Mouse (Mus musculus) natural killer cell, adult 2 months (primary cell): ENCODE measurements at regions not wholly inside any gene's neighbourhood (a gene's known extent, or its start where the extent isn't known, plus 50 kb on each side); places are given as distances from the start of the nearest gene placed in this dataset.
A peak's percentile ranks its signal among the peaks of the same experiment; 100 is the strongest.

Experiments
- DNase-seq, 2 experiments: peaks; one replicate each; pipeline ENCODE4 v3.0.0; 2022; ENCODE audit warnings: low spot score in 2 of 2

DNA sequence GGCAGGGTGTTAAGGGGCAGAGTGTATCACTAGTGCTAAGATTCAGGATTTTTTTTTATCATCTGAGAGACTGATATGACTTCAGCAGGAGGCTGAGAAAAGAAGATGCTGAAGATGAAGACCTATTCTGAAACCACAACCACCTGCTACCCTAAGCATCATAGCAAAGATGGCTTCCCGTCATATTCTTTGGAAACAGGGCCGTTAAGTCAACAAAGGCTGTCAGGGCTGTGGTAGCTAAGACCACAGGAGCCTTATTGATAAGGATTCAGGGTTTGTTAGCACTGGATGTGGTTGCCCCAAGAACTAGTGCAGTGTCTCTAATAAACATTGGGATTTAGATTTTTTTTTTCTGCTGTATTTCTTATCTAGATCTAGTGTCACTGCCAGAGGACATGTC lies 56.7 kb upstream of the Rasgrp1 start:
- DNase-seq = no peak

DNA sequence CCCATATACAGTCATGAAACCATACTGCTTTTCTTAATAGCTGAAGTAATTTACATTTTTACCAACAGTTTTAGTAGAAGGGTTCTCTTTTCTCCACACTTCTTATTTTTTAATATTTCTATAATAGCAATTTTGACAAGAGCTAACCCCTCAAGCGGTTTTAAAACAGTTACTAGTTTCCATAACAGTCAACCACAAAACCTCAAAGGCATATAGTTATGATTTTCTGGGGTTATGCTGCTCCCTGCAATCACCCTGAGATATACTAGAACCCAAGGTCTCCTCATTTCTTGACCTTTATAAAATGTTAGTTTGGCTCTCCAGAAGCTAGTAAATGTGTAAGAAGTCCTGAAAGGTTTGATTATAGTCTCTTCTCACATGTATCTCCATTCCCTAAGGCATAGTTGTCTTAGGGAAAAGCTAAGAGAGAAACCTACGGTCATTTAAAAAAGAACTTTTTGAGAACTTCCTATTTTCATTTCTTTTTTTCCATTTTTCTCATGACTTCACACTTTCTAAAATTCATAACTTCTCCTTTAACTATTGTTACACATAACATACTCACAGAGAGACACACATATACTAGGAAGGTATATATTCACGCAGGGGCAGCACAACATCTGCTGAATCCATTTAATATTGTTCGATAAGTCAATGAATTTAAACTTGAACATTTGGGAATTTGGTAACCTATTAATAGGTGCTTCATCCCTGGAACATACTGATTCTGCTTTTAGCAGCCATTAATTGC lies 60.8 kb upstream of the Rasgrp1 start:
- DNase-seq = no peak

DNA sequence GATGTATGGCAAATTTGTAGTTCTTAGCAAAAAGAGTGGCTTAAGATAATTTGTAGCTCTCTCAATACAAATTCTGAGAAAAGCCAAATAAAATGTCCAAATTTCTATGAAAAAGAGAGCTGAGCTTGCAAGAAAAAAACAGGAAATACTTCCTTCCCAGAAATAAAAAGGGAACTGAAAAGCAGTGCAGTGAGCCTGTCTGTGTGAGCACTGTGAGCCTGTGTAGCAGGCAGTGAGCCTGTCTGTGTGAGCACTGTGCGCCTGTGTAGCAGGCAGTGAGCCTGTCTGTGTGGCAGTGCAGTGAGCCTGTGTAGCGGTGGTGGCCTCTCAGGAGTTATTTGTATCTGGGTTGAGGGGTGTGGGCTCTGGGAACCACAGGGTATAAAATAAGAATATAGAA lies 62.7 kb upstream of the Rasgrp1 start:
- DNase-seq = no peak

DNA sequence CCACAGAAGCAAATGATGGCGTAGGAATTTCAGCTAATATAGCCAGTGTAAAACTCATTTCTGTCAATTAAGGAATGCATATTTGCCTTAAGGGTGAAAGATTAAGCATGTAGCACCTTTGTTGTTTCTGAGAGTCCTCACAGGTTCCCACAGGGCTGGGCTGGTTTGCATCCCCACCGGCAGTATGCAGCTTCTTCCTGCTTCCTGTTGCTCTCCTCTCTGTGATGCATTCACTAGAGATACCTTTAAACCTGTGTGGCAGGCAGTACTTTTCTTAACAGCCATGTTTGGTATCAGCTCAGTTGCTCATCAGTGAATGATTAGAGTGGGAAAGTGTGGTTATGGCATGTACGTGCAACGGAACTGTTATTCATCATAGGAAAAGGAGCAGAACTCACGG lies 65.4 kb upstream of the Rasgrp1 start:
- DNase-seq = no peak

DNA sequence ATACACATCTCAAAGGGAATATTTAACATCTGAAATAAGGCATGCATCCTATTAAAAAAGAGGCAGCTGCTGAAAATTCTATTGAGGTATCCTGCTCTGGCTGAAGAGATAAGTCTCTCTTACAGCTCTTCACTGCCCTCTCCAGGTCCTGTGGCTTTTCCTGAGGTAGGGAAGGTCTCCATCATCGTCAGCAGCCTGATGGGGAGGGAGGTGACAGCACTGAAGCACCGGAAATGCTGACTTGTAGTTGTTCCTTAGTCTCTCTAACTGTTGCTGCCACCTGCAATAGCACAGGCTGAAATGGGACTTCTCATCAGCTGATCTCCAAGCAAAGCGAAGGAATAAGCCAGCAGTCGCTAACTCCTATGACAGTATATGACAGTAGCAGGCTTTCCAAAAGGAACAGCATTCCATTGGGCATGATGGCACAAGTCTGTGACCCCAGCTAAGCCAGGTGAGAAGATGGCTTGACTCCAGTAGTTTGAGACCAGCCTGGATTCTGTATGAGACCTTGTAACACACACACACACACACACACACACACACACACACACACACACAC lies 69.3 kb upstream of the Rasgrp1 start:
- DNase-seq = no peak

DNA sequence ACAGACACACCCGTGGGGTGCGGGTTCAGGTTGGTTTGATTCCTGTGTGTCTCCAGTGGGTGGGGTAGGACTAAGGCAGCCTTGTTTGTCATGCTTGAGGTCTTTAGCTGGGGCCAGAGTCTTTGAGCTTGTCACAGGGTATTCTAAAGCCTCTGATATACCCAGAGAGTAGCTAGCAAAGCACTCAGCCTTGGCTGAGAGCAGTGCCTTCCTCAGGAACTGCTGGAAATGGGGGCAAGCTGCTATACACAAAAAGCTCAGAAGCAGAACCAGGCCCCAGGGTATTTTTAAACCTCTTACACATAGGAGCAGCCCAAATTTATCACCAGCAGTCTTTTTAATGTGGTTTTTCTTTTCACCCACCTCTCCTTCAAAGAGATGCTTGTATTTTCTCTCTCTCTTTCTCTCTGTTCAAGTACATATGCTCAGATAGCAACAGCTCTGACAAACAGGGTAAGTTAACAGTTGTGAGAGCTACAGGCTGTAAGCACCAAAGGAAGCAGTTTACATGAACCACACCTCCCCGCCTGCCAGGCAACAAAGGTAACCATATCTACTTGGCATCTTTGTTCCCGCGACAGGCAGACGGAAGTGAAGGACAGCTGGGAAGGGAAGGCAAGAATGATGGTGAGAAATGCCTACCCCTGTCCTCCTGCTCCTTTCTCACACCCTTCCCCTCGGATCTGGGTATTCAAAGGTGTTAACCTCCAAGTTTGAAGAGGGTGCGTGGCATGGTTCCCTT lies 74.6 kb upstream of the Rasgrp1 start:
- peak; percentile 21 to 26 for DNase-seq

DNA sequence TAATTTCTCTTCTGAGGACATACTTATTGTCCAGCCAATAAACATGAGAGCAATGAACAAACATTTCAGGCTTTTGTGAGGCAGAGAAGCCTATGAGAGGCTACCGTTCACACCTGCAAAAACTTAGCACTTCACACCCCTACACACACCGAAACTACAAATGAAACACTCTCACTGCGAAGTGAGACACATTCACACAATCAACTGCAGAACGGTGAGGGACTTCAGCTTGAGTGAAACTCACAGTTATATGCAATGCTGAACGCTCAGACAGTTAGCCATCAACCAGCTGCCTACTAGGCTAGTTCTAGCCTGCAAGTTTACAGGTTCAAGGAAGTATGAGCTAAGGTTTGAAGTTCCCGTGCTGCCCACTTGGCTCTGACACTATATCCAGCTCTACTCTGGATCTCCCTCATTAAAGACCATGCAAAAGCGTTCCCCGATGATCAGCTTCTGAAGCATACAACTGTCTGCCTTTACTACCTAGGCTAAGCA lies 75.4 kb upstream of the Rasgrp1 start:
- DNase-seq = peak in 1 of 2 experiments; percentile 46

DNA sequence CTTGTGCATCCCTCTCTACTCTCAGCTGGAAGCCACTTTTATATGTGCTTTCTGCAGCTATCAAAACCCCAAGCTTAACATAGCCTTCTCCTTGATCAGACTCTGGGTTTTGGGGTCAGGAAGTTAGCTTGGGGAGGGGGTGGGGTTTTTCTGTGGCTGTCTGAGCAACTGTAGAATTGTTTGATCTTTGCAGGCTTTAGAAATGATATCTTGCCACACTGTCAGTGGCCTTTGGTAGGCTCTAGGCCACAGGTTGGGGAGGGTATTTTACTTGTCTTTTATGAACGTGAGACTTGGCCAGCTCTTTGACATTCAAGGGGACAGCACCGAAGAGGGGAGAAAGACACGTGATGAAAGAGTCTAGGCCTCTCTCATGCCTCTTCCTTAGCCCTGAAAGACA lies 75.9 kb upstream of the Rasgrp1 start:
- DNase-seq = peak; percentile 26 to 35

DNA sequence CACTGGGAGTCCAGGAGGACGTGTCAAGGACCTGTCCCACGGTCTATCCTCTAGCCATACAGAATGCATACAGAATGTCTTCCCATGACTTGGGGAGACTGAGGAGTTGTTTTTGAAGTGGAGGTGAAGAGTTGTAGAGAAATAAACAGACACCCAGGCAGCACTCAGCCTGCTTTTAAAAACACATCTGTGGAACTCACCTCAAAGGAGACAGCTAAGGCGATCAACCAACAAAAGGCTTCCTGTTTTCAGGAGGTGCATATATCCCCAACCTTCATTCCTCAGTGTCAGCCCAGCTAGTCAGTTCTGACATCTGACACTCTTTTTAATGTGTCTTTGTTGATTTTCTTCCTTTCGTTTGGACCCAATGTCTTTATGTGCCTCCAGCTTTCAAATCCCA lies 78.6 kb upstream of the Rasgrp1 start:
- no peak for DNase-seq

DNA sequence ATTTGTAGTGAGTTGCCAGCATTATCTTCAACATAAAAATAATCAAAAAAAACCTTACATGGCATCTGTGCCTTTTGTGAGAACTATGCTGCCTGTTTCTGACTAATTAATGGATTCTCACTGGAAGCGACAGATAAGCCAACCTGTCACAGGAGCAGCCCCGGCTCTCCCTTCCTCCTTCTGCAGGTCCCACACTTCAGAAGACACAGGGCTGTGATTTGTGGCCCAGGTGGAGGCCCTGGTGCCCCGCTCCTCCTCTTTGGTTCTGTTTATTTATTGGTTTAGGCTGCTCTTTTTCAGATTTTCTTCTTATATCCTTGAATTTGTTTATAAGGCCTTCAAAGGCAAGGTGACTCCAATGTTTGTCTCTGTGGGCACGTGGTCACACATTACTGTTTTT lies 80.0 kb upstream of the Rasgrp1 start:
- DNase-seq = no peak

DNA sequence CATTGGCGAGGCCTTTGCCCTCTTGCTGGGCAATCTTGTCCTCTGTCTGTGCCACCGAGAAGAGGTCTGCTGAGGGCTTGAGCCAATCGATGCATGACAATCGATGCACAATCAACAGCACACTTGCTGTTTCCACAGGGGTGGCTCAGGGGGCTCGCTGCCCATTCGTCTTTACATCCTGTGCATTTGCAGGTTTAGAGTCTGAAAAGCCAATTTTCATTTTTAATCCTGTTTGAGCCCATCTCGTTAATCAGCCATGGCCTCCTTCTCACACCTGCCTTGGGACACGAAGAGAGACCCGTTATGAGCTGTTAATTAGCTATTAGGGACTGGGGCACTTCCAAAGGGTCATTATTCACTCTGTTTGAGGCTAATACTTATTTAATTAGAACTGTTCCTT lies 86.4 kb upstream of the Rasgrp1 start:
- no peak for DNase-seq

DNA sequence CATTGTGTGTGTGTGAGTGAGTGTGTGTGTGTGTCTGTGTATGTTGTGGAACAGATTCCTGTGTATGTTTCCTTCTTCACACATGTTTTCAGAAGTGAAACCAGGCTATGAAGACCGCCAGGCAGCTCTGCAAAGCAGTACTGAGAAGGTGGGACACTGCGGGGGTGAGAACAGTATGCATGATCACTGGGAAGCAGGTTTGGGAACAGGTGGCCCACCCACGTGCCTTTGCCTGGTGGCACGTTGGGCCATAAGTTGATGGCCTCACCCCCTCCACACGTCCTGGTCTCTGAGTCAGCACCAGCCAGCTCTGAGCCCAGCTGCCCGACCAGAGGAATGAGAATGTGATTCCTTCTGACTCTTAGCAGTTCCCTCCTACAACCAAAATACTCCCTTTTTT lies 89.2 kb upstream of the Rasgrp1 start:
- no peak for DNase-seq

DNA sequence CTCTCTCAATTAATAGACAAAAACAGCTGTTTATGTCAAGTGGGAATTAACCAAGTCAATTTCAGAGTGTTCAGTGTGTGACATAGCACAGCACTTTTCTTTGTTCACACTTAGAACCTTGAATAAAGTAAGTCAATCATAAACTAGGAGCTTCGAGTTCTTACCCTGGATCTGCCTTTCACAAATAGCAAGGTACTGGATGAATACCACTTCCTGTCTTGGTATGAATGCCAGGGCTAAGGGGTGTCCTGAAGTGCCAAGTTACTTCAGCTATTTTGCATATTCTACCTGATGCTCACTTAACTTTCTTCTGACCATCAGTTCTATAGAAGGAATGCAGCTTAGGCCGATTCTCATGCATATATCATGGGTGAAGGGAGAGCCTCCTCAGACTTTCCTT lies 90.1 kb upstream of the Rasgrp1 start:
- DNase-seq = no peak

DNA sequence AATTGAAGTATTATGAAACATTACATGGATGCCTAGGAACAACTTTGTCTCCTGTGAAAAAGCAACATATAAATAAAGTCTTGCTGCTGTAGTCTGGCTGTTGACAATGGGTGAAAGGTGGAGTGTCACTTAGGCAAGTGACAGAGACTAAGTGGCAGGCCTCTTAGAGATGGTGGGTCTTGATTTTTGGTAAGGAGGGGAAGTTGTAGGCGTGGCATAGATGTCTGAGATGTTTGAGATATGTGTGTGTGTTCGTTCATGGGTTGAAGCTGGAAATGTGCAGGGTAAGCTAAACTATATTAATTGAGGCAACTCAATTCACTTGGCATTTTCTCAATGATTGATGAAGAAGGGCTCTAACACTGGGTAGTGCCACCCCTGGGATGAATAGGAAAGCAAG lies 90.7 kb upstream of the Rasgrp1 start:
- DNase-seq = no peak

DNA sequence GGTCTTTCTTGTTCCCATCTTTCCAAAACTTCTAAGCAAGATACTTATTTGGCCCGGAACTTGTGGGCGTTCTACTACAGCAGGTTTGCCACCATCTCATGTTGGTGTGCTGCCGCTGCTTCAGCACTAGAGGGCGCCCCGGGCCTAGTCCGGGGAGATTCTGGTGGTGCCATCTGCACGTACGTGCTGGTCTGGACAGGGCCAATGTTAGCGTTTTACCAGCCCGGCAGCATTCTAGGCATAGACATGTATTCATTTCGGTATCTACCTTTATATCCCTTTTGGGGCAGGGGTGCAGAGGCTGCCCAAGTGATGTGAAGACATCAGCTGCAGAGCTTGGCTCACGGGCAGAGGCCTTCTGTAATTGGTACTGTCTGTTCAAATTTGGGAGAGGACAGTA lies 95.3 kb upstream of the Rasgrp1 start:
- peak; percentile 42 to 47 for DNase-seq

DNA sequence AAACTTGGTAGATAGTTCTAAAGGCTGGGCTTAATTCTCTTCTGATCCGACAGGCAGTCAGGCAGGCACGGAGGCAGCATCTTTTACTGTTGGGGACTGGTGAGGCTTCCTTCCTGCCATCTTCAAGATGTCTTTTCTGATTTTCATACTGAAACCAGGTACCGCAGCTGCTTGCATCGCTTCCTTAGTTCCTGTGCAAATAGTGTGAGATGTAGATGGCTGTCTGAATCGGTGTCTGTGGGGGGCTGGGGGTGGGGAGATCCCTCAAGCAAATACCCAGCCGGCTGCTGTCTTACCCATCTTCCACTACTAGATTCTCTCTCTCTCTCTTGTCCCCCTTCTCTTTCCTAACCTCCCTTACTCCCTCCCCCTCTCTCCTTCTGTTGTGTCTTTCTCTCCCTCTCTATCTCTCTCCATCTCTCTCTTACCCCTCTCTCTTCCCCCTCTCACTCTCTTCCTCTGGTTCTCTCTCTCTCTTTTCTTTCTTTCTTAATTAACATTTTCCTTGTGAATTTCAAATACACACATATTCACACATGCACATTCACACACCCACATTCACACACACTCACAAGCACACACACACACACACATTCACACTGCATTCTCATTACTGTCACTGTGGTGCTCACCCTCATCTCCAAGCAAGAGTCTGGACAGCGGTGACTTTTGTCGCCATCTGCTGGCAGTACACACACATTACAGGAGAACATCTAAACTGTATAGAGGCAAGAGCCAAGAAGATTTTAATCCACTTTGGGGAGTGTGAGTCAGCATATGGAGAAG lies 96.0 kb upstream of the Rasgrp1 start:
- DNase-seq = peak; percentile 74 to 79

DNA sequence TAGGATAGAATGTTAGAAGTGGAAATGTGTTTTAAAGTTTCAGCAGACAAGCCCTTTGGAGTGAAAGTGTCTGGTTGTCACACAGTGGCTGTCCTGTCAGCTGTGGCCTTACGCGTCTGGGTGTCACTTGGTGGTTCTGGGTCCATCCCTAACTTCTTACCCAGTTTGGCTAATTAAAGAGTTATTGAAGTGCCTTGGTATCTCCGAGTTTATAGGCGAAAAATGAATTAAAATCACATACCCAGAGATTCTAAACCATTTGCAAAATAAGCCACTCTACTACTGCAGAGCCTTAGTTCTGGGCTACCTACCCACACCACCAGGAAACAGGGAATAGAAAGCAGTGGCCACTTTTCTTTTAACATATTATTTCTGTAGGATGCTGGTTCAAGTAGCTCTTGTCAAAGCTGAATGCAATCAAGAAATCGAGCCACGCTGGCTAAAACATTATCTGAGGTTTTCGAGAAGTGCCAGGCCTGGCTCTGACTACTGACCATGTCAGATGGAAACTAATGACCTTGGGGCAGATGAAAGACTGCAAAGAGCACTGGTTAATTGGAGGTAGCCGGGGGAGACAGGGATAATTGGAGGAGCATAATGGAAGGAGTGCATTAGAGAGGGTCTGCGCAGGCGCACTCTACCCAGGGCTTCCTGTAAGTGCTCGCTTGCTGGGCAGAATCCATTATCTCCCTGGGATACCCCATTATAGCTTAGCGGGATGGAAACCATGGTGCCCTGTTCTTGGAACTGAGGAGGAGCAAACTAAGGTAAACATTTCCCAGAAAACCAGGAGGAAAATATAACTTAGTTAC lies 96.8 kb upstream of the Rasgrp1 start:
- DNase-seq = no peak

DNA sequence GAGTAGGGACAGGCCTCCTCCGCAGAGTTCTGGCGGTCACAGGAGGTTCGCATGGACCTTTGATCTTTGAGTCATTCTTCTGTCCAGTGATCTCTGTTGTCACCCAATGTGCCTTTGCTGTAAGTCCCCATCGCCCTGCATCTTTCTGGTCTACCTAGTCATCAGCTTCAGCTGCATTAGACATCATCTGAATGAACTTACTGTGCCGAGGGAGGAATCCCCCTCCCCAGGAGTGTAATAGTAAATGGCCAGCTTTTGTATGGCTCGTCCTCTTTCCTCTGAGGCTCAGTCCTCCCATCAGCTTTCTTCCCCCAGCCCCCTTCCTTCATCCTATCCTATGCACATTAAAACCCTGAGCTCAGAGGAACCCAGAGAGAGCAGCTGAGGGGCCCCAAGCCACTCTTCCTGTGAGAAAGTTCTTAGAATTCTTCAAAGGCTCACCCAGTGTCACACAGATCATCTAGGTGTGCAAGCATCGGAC lies 98.0 kb upstream of the Rasgrp1 start:
- peak; percentile 28 to 58 for DNase-seq

DNA sequence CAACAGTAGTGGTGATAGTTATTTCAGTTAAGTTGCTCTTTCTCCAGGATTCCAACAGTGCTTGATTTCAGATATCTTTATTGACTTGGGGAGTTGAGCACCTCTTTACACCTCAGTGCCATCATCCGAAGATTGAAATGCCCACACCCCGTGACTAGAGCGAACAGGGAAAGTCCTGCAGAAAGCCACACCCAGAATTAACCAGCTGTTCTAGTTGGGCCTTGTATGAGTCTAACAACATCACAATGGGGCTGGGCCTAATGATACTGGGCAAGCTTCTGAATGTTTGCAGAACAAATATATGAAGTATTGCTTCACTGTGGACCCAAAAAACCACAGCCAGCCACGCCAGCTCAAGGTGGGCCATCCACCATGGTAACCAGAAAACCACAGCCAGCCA lies 100.1 kb upstream of the Rasgrp1 start:
- peak; percentile 22 to 59 for DNase-seq

DNA sequence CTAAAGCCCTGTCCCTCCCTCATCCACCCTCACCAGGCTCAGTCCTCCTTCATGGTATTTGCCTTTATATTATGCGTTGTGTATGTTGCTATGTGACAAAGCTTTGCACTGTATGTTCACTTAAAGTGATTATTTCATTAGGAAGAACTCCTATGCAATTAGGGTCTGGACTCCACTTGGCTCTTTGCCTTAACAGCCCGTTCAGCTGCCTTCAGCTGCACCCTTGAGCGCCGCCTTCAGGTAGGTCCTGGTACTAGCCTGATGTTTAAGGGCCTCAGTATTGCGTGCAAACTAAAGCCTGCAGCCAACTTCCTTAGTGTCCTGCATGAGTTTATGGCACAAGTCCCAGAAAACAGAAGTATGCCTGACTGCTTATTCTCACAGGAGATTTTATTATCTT lies 101.9 kb upstream of the Rasgrp1 start:
- DNase-seq = peak; percentile 59 to 62

DNA sequence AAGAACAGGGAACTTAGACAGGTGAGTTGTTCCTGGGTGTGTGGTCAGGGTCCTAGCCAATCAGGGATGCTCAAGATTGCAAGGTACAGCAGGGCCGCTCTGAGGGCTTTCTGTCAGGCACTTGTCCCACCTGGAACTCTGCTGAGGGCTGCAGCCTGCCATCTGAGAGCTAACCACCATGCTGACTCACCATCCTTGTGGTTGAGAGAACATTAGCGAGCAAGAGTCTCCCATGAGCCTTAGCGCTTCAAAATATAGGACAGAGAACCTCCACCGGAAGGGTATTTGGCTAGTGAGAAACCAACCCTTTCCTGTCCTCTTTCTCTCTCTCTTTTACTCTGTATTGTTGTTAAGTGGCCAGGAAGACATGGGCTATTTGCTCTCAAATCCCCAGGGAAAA lies 104.1 kb upstream of the Rasgrp1 start:
- DNase-seq = peak; percentile 71 to 83
